Mouse (Mus musculus): ENCODE measurements around the gene Arhgap45. TPM values are rescaled to one million over a fixed set of nuclear protein-coding genes. Genes with fewer than 3 reads are reported as not detected.

Arhgap45 gene
- total RNA-seq, 2 experiments from 2014 or later: 69.0 to 121 TPM

- ATAC-seq (replicated peaks; ENCODE audit: poor library complexity): no peak
These were observed 60.9 kb downstream of the Arhgap45 start for GRCm38 (mm10) chr10:80077312-80077711.

GRCm38 (mm10) chr10:80078366-80078765 is 61.9 kb downstream of the Arhgap45 start:
- ATAC-seq (replicated peaks; ENCODE audit: poor library complexity): no peak

- peak; percentile 43 for ATAC-seq (replicated peaks; ENCODE audit: poor library complexity)
These were observed 64.1 kb downstream of the Arhgap45 start for GRCm38 (mm10) chr10:80080396-80081070.

Other genes with a start within 250 kb of the Arhgap45 start
Only the 30 nearest of the 34 such genes appear.
- 160 and 189 TPM in 2 replicates for gene Prss57, start 225.7 kb upstream of the Arhgap45 start, total RNA-seq (2015)
- gene Prss57, start 225.7 kb upstream of the Arhgap45 start, total RNA-seq (2017): 95.1 and 100.0 TPM in 2 replicates
- 65.3 and 71.4 TPM in 2 replicates for gene Palm, start 223.1 kb upstream of the Arhgap45 start, total RNA-seq (2015)
- gene Palm, start 223.1 kb upstream of the Arhgap45 start, total RNA-seq (2017): 43.4 and 53.4 TPM in 2 replicates
- not detected in 2 replicates for gene Misp, start 195.7 kb upstream of the Arhgap45 start, total RNA-seq (2015)
- gene Misp, start 195.7 kb upstream of the Arhgap45 start, total RNA-seq (2017): 0.58 TPM in 1 of 2 replicates, not detected in the other
- 218 and 262 TPM in 2 replicates for gene Ptbp1, start 162.2 kb upstream of the Arhgap45 start, total RNA-seq (2015)
- gene Ptbp1, start 162.2 kb upstream of the Arhgap45 start, total RNA-seq (2017): 172 and 187 TPM in 2 replicates
- gene Prtn3, start 142.2 kb upstream of the Arhgap45 start, total RNA-seq (2015): 3,382 and 3,510 TPM in 2 replicates
- gene Prtn3, start 142.2 kb upstream of the Arhgap45 start, total RNA-seq (2017): 738 and 1,001 TPM in 2 replicates
- gene Plppr3, start 142.0 kb upstream of the Arhgap45 start, total RNA-seq (2015): 39.0 and 41.2 TPM in 2 replicates
- 93.9 and 96.9 TPM in 2 replicates for gene Plppr3, start 142.0 kb upstream of the Arhgap45 start, total RNA-seq (2017)
- 6,143 and 8,228 TPM in 2 replicates for gene Elane, start 130.4 kb upstream of the Arhgap45 start, total RNA-seq (2015)
- 2,359 and 2,989 TPM in 2 replicates for gene Elane, start 130.4 kb upstream of the Arhgap45 start, total RNA-seq (2017)
- 0.49 and 0.56 TPM in 2 replicates for gene Cfd, start 125.8 kb upstream of the Arhgap45 start, total RNA-seq (2015)
- 1.2 TPM in 1 of 2 replicates, not detected in the other for gene Cfd, start 125.8 kb upstream of the Arhgap45 start, total RNA-seq (2017)
- 13.9 and 14.4 TPM in 2 replicates for gene Med16, start 107.7 kb upstream of the Arhgap45 start, total RNA-seq (2015)
- 22.1 and 24.8 TPM in 2 replicates for gene Med16, start 107.7 kb upstream of the Arhgap45 start, total RNA-seq (2017)
- gene Gm26602, start 105.8 kb upstream of the Arhgap45 start, total RNA-seq (2015): not detected in 2 replicates
- not detected in 2 replicates for gene Gm26602, start 105.8 kb upstream of the Arhgap45 start, total RNA-seq (2017)
- 0.15 TPM in 2 replicates for gene Kiss1r, start 99.7 kb upstream of the Arhgap45 start, total RNA-seq (2015)
- 0.25 and 1.3 TPM in 2 replicates for gene Kiss1r, start 99.7 kb upstream of the Arhgap45 start, total RNA-seq (2017)
- gene R3hdm4, start 95.4 kb upstream of the Arhgap45 start, total RNA-seq (2015): 72.3 and 78.7 TPM in 2 replicates
- 35.1 and 50.7 TPM in 2 replicates for gene R3hdm4, start 95.4 kb upstream of the Arhgap45 start, total RNA-seq (2017)
- 19.9 and 21.6 TPM in 2 replicates for gene Arid3a, start 89.6 kb upstream of the Arhgap45 start, total RNA-seq (2015)
- 31.0 and 32.2 TPM in 2 replicates for gene Arid3a, start 89.6 kb upstream of the Arhgap45 start, total RNA-seq (2017)
- gene Wdr18, start 56.5 kb upstream of the Arhgap45 start, total RNA-seq (2015): 36.8 and 57.4 TPM in 2 replicates
- gene Wdr18, start 56.5 kb upstream of the Arhgap45 start, total RNA-seq (2017): 24.6 and 29.7 TPM in 2 replicates
- gene Grin3b, start 45.9 kb upstream of the Arhgap45 start, total RNA-seq (2015): not detected in 2 replicates
- not detected in 2 replicates for gene Grin3b, start 45.9 kb upstream of the Arhgap45 start, total RNA-seq (2017)
- gene Tmem259, start 32.3 kb upstream of the Arhgap45 start, total RNA-seq (2015): 38.9 and 44.2 TPM in 2 replicates
- gene Tmem259, start 32.3 kb upstream of the Arhgap45 start, total RNA-seq (2017): 44.6 and 54.8 TPM in 2 replicates
- 50.5 and 52.8 TPM in 2 replicates for gene Cnn2, start 28.1 kb upstream of the Arhgap45 start, total RNA-seq (2015)
- 73.3 and 84.1 TPM in 2 replicates for gene Cnn2, start 28.1 kb upstream of the Arhgap45 start, total RNA-seq (2017)
- 15.4 and 15.8 TPM in 2 replicates for gene Abca7, start 20.2 kb upstream of the Arhgap45 start, total RNA-seq (2015)
- 17.0 and 17.5 TPM in 2 replicates for gene Abca7, start 20.2 kb upstream of the Arhgap45 start, total RNA-seq (2017)
- 93.3 and 99.5 TPM in 2 replicates for gene Polr2e, start 23.1 kb downstream of the Arhgap45 start, total RNA-seq (2015)
- 74.3 and 89.9 TPM in 2 replicates for gene Polr2e, start 23.1 kb downstream of the Arhgap45 start, total RNA-seq (2017)
- gene Gpx4, start 30.5 kb downstream of the Arhgap45 start, total RNA-seq (2015): 253 and 271 TPM in 2 replicates
- gene Gpx4, start 30.5 kb downstream of the Arhgap45 start, total RNA-seq (2017): 358 and 365 TPM in 2 replicates
- 16.9 and 19.5 TPM in 2 replicates for gene Sbno2, start 88.9 kb downstream of the Arhgap45 start, total RNA-seq (2015)
- gene Sbno2, start 88.9 kb downstream of the Arhgap45 start, total RNA-seq (2017): 19.1 and 24.0 TPM in 2 replicates
- gene Stk11, start 99.2 kb downstream of the Arhgap45 start, total RNA-seq (2015): 71.7 and 81.1 TPM in 2 replicates
- 159 and 172 TPM in 2 replicates for gene Stk11, start 99.2 kb downstream of the Arhgap45 start, total RNA-seq (2017)
- 187 and 199 TPM in 2 replicates for gene Atp5d, start 122.0 kb downstream of the Arhgap45 start, total RNA-seq (2015)
- 37.6 and 39.3 TPM in 2 replicates for gene Atp5d, start 122.0 kb downstream of the Arhgap45 start, total RNA-seq (2017)
- 3.8 and 4.8 TPM in 2 replicates for gene Cbarp, start 124.2 kb downstream of the Arhgap45 start, total RNA-seq (2015)
- 2.0 and 2.2 TPM in 2 replicates for gene Cbarp, start 124.2 kb downstream of the Arhgap45 start, total RNA-seq (2017)
- 21.4 and 22.2 TPM in 2 replicates for gene Midn, start 131.6 kb downstream of the Arhgap45 start, total RNA-seq (2015)
- 12.7 and 17.9 TPM in 2 replicates for gene Midn, start 131.6 kb downstream of the Arhgap45 start, total RNA-seq (2017)
- gene Cirbp, start 149.3 kb downstream of the Arhgap45 start, total RNA-seq (2015): 16.1 and 18.4 TPM in 2 replicates
- 35.4 and 60.4 TPM in 2 replicates for gene Cirbp, start 149.3 kb downstream of the Arhgap45 start, total RNA-seq (2017)
- gene 1600002K03Rik, start 156.3 kb downstream of the Arhgap45 start, total RNA-seq (2015): 17.2 and 18.2 TPM in 2 replicates
- 13.4 and 13.5 TPM in 2 replicates for gene 1600002K03Rik, start 156.3 kb downstream of the Arhgap45 start, total RNA-seq (2017)
- 0.54 TPM in 1 of 2 replicates, not detected in the other for gene Efna2, start 162.8 kb downstream of the Arhgap45 start, total RNA-seq (2015)
- gene Efna2, start 162.8 kb downstream of the Arhgap45 start, total RNA-seq (2017): 0.37 TPM in 1 of 2 replicates, not detected in the other
- gene Mum1, start 209.8 kb downstream of the Arhgap45 start, total RNA-seq (2015): 27.6 and 30.9 TPM in 2 replicates
- gene Mum1, start 209.8 kb downstream of the Arhgap45 start, total RNA-seq (2017): 28.9 and 30.0 TPM in 2 replicates
- 138 and 162 TPM in 2 replicates for gene Ndufs7, start 232.5 kb downstream of the Arhgap45 start, total RNA-seq (2015)
- 106 and 135 TPM in 2 replicates for gene Ndufs7, start 232.5 kb downstream of the Arhgap45 start, total RNA-seq (2017)